Mouse (Mus musculus): Measurements from ENCODE around the gene Scube3. TPM values are rescaled to one million over a fixed set of nuclear protein-coding genes. Genes with fewer than 3 reads are reported as not detected.

Scube3 gene
- polyA plus RNA-seq (2014; fragmentation: Nextera tagmentation; extraction: Ambion mirVana): 4.7 TPM in 2 replicates

- WGBS: 1% methylated on average over 71 of the region's 97 CpGs
- peak; percentile 79 for DNase-seq (ENCODE audit: low spot score)
These were observed at the start of gene Scube3 for GRCm38 (mm10) chr17:28141771-28142699. Scube3 (plus strand) TSS chr17:28142141.

GRCm38 (mm10) chr17:28092297-28092696, 49.6 kb upstream of the Scube3 start:
- H3K4me2 ChIP-seq (ENCODE audit: low read length): no peak overlapping the region
- 95% methylated on average over 2 of the region's 2 CpGs for WGBS
- H3K36me3 ChIP-seq (ENCODE audit: control insufficient read depth, insufficient read depth, low read length): no peaks in the 10 kb centered on the region
- H3K4me3 ChIP-seq (ENCODE audit: low read depth, low read length): no peak overlapping the region
- DNase-seq (ENCODE audit: low spot score) (no peak), ATAC-seq (no peak)
- H3K9ac ChIP-seq (ENCODE audit: low read length): no peak overlapping the region
- no peaks in the 10 kb centered on the region for H3K27me3 ChIP-seq (replicated peaks; ENCODE audit: control insufficient read depth, insufficient read depth, low read length)
- 0 out of 2 replicates have a peak, but pooled peaks cover 4% of the 10 kb centered on the region for H3K9me3 ChIP-seq (replicated peaks; ENCODE audit: control insufficient read depth, low read length)
- no peaks in the 10 kb centered on the region for H3K4me1 ChIP-seq (ENCODE audit: control insufficient read depth, insufficient read depth, low read length)
- no peak overlapping the region for H3K27ac ChIP-seq (ENCODE audit: low read depth, low read length)

More at GRCm38 (mm10) chr17:28141771-28142699, at the start of gene Scube3:
- Histone ChIP-seq H3K36me3 (ENCODE audit: control insufficient read depth, insufficient read depth, low read length) (no peaks in the 10 kb centered on the region), H3K4me3 (ENCODE audit: low read depth, low read length) (peak within 1 kb of the TSS; percentile 66), H3K9ac (ENCODE audit: low read length) (peak within 1 kb of the TSS; percentile 85), H3K9me3 (replicated peaks; ENCODE audit: control insufficient read depth, low read length) (no peaks in the 10 kb centered on the region), H3K4me2 (ENCODE audit: low read length) (peak within 1 kb of the TSS; percentile 88), H3K27me3 (replicated peaks; ENCODE audit: control insufficient read depth, insufficient read depth, low read length) (no peaks in the 10 kb centered on the region), H3K4me1 (ENCODE audit: control insufficient read depth, insufficient read depth, low read length) (peaks cover 24% of the 10 kb centered on the region), H3K27ac (ENCODE audit: low read depth, low read length) (peak within 1 kb of the TSS; percentile 90)
- ATAC-seq: peak; percentile 64

GRCm38 (mm10) chr17:28093837-28094236, 48.1 kb upstream of the Scube3 start:
- Histone ChIP-seq H3K27me3 (replicated peaks; ENCODE audit: control insufficient read depth, insufficient read depth, low read length) (no peaks in the 10 kb centered on the region), H3K9ac (ENCODE audit: low read length) (no peak overlapping the region), H3K4me2 (ENCODE audit: low read length) (no peak overlapping the region), H3K36me3 (ENCODE audit: control insufficient read depth, insufficient read depth, low read length) (no peaks in the 10 kb centered on the region), H3K4me3 (ENCODE audit: low read depth, low read length) (no peak overlapping the region), H3K27ac (ENCODE audit: low read depth, low read length) (no peak overlapping the region), H3K4me1 (ENCODE audit: control insufficient read depth, insufficient read depth, low read length) (no peaks in the 10 kb centered on the region), H3K9me3 (replicated peaks; ENCODE audit: control insufficient read depth, low read length) (0 out of 2 replicates have a peak, but pooled peaks cover 4% of the 10 kb centered on the region)
- DNase-seq (ENCODE audit: low spot score) (no peak), ATAC-seq (no peak)
- WGBS: 78% methylated on average over 3 of the region's 3 CpGs

- no peak overlapping the region for H3K4me2 ChIP-seq (ENCODE audit: low read length)
- ATAC-seq (no peak), DNase-seq (ENCODE audit: low spot score) (no peak)
- 0 out of 2 replicates have a peak, but pooled peaks cover 4% of the 10 kb centered on the region for H3K9me3 ChIP-seq (replicated peaks; ENCODE audit: control insufficient read depth, low read length)
- H3K9ac ChIP-seq (ENCODE audit: low read length): no peak overlapping the region
- H3K27ac ChIP-seq (ENCODE audit: low read depth, low read length): no peak overlapping the region
- 83% methylated on average over 10 of the region's 10 CpGs for WGBS
- no peaks in the 10 kb centered on the region for H3K27me3 ChIP-seq (replicated peaks; ENCODE audit: control insufficient read depth, insufficient read depth, low read length)
- no peaks in the 10 kb centered on the region for H3K4me1 ChIP-seq (ENCODE audit: control insufficient read depth, insufficient read depth, low read length)
- no peak overlapping the region for H3K4me3 ChIP-seq (ENCODE audit: low read depth, low read length)
- no peaks in the 10 kb centered on the region for H3K36me3 ChIP-seq (ENCODE audit: control insufficient read depth, insufficient read depth, low read length)
These were observed 45.5 kb upstream of the Scube3 start for GRCm38 (mm10) chr17:28096418-28096817.

GRCm38 (mm10) chr17:28097308-28097707, 44.6 kb upstream of the Scube3 start:
- no peak overlapping the region for H3K27ac ChIP-seq (ENCODE audit: low read depth, low read length)
- no peak overlapping the region for H3K9ac ChIP-seq (ENCODE audit: low read length)
- 0 out of 2 replicates have a peak, but pooled peaks cover 4% of the 10 kb centered on the region for H3K9me3 ChIP-seq (replicated peaks; ENCODE audit: control insufficient read depth, low read length)
- H3K27me3 ChIP-seq (replicated peaks; ENCODE audit: control insufficient read depth, insufficient read depth, low read length): no peaks in the 10 kb centered on the region
- H3K36me3 ChIP-seq (ENCODE audit: control insufficient read depth, insufficient read depth, low read length): no peaks in the 10 kb centered on the region
- no peak overlapping the region for H3K4me3 ChIP-seq (ENCODE audit: low read depth, low read length)
- 92% methylated on average over 13 of the region's 13 CpGs for WGBS
- DNase-seq (ENCODE audit: low spot score) (no peak), ATAC-seq (no peak)
- H3K4me1 ChIP-seq (ENCODE audit: control insufficient read depth, insufficient read depth, low read length): no peaks in the 10 kb centered on the region
- no peak overlapping the region for H3K4me2 ChIP-seq (ENCODE audit: low read length)

GRCm38 (mm10) chr17:28099086-28099485, 42.9 kb upstream of the Scube3 start:
- ATAC-seq: no peak
- no peak overlapping the region for H3K9ac ChIP-seq (ENCODE audit: low read length)
- no peak overlapping the region for H3K27ac ChIP-seq (ENCODE audit: low read depth, low read length)
- no peak overlapping the region for H3K4me2 ChIP-seq (ENCODE audit: low read length)
- H3K4me1 ChIP-seq (ENCODE audit: control insufficient read depth, insufficient read depth, low read length): no peaks in the 10 kb centered on the region
- DNase-seq (ENCODE audit: low spot score): no peak
- H3K36me3 ChIP-seq (ENCODE audit: control insufficient read depth, insufficient read depth, low read length): no peaks in the 10 kb centered on the region
- H3K4me3 ChIP-seq (ENCODE audit: low read depth, low read length): no peak overlapping the region
- no peaks in the 10 kb centered on the region for H3K27me3 ChIP-seq (replicated peaks; ENCODE audit: control insufficient read depth, insufficient read depth, low read length)
- 57% methylated on average over 3 of the region's 3 CpGs for WGBS
- H3K9me3 ChIP-seq (replicated peaks; ENCODE audit: control insufficient read depth, low read length): 0 out of 2 replicates have a peak, but pooled peaks cover under 1% of the 10 kb centered on the region

GRCm38 (mm10) chr17:28100669-28101068, 41.3 kb upstream of the Scube3 start:
- no peak for ATAC-seq
- 90% methylated on average over 1 of the region's 1 CpGs for WGBS

GRCm38 (mm10) chr17:28101284-28101887, 40.6 kb upstream of the Scube3 start:
- Histone ChIP-seq H3K27ac (ENCODE audit: low read depth, low read length) (no peak overlapping the region), H3K4me3 (ENCODE audit: low read depth, low read length) (no peak overlapping the region), H3K4me1 (ENCODE audit: control insufficient read depth, insufficient read depth, low read length) (no peaks in the 10 kb centered on the region), H3K27me3 (replicated peaks; ENCODE audit: control insufficient read depth, insufficient read depth, low read length) (no peaks in the 10 kb centered on the region), H3K4me2 (ENCODE audit: low read length) (no peak overlapping the region), H3K36me3 (ENCODE audit: control insufficient read depth, insufficient read depth, low read length) (no peaks in the 10 kb centered on the region), H3K9ac (ENCODE audit: low read length) (no peak overlapping the region), H3K9me3 (replicated peaks; ENCODE audit: control insufficient read depth, low read length) (no peaks in the 10 kb centered on the region)
- ATAC-seq (no peak), DNase-seq (ENCODE audit: low spot score) (no peak)
- 54% methylated on average over 12 of the region's 12 CpGs for WGBS

More at GRCm38 (mm10) chr17:28100669-28101068, 41.3 kb upstream of the Scube3 start:
- H3K36me3 ChIP-seq (ENCODE audit: control insufficient read depth, insufficient read depth, low read length): no peaks in the 10 kb centered on the region
- no peak overlapping the region for H3K9ac ChIP-seq (ENCODE audit: low read length)
- no peak overlapping the region for H3K4me3 ChIP-seq (ENCODE audit: low read depth, low read length)
- H3K27me3 ChIP-seq (replicated peaks; ENCODE audit: control insufficient read depth, insufficient read depth, low read length): no peaks in the 10 kb centered on the region
- H3K9me3 ChIP-seq (replicated peaks; ENCODE audit: control insufficient read depth, low read length): no peaks in the 10 kb centered on the region
- DNase-seq (ENCODE audit: low spot score): no peak
- H3K4me2 ChIP-seq (ENCODE audit: low read length): no peak overlapping the region
- H3K4me1 ChIP-seq (ENCODE audit: control insufficient read depth, insufficient read depth, low read length): no peaks in the 10 kb centered on the region
- no peak overlapping the region for H3K27ac ChIP-seq (ENCODE audit: low read depth, low read length)
